Mouse (Mus musculus) Patski (cell line): ENCODE measurements around the gene Fcgr4. TPM values are rescaled to one million over a fixed set of nuclear protein-coding genes. Genes with fewer than 3 reads are reported as not detected.

Experiments
- ATAC-seq: fragments of 100-300 bp; one replicate; pipeline ENCODE4 v1.8.0; 2021
- CTCF ChIA-PET: fragments of 350-600 bp; sonication (Branson Sonifier 250); formaldehyde crosslinking; loops from one replicate; lab custom pipeline; 2022; ENCODE audit warnings: inconsistent platforms; lab: Charles Lee
- POLR2A ChIA-PET: fragments of 350-600 bp; sonication (Branson Sonifier 250); formaldehyde crosslinking; loops from one replicate; lab custom pipeline; 2022; ENCODE audit warnings: antibody characterized with exemption, inconsistent platforms; lab: Charles Lee
- DNase-seq: peaks from one replicate; pipeline ENCODE4 v3.0.0-alpha.2; 2011; ENCODE audit warnings: low read depth, low spot score
- H3K27me3 ChIP-seq: fragments of 371-371 bp; one replicate; pipeline ENCODE4 v1.5.1; 2021
- CTCF ChIP-seq: fragments of 100-300 bp; IDR thresholded peaks from one replicate; pipeline ENCODE4 v1.5.1; 2021
- in situ Hi-C: fragments of 300-500 bp; cut with MboI; formaldehyde crosslinking; loops from 3 replicates; pipeline ENCODE4 v1.11.1; 2018; ENCODE audit warnings: low pct_unique_long_range_greater_than_20kb, mixed read lengths
- polyA plus RNA-seq: library from polyadenylated mRNA; unstranded; gene quantifications from one replicate; pipeline ENCODE4 v1.2.3, GENCODE M21; 2021

Fcgr4 gene
- polyA plus RNA-seq, 1 experiment from 2014 or later = 0.08 TPM

GRCm38 (mm10) chr1:171005586-171005985 lies 13.1 kb upstream of the Fcgr4 start:
- H3K27me3 ChIP-seq = no peaks in the 10 kb centered on the region
- ATAC-seq (no peak), DNase-seq (no peak)
- TF ChIP-seq CTCF = no peak
- ChIA-PET CTCF (no interaction called here), POLR2A (no interaction called here)
- in situ Hi-C loops = no loop called here

GRCm38 (mm10) chr1:171006335-171006734 lies 12.4 kb upstream of the Fcgr4 start:
- DNase-seq (no peak), ATAC-seq (no peak)
- POLR2A ChIA-PET = no interaction called here
- no peak for TF ChIP-seq CTCF
- CTCF ChIA-PET = no interaction called here
- in situ Hi-C loops = no loop called here
- no peaks in the 10 kb centered on the region for H3K27me3 ChIP-seq

- peak; percentile 52 for TF ChIP-seq CTCF
- in situ Hi-C loops = no loop called here
- no peak for ATAC-seq
Measured at GRCm38 (mm10) chr1:171006905-171007304, 11.8 kb upstream of the Fcgr4 start.

GRCm38 (mm10) chr1:171011733-171012132 lies 7.0 kb upstream of the Fcgr4 start:
- DNase-seq = no peak
- ChIA-PET CTCF (no interaction called here), POLR2A (interaction anchor here (0.6 kb wide), 1 partner anchor 115 kb away, joined by 4 read pairs; no protein-coding TSS in a partner anchor)
- TF ChIP-seq CTCF = no peak
- H3K27me3 ChIP-seq = no peaks in the 10 kb centered on the region
- no peak for ATAC-seq
- in situ Hi-C loops = no loop called here

More at GRCm38 (mm10) chr1:171006905-171007304, 11.8 kb upstream of the Fcgr4 start:
- ChIA-PET POLR2A (no interaction called here), CTCF (interaction anchor here (2.2 kb wide), 1 partner anchor 11 kb away, joined by 4 read pairs; no protein-coding TSS in a partner anchor)
- no peak for DNase-seq
- no peaks in the 10 kb centered on the region for H3K27me3 ChIP-seq

GRCm38 (mm10) chr1:171016676-171017356 lies 1.9 kb upstream of the Fcgr4 start:
- H3K27me3 ChIP-seq = no peaks in the 10 kb centered on the region
- DNase-seq (no peak), ATAC-seq (no peak)
- in situ Hi-C loops = no loop called here
- ChIA-PET CTCF (interaction anchor here (1.0 to 1.1 kb wide), 2 partner anchors 10 to 22 kb away, joined by 3 read pairs; no protein-coding TSS in a partner anchor), POLR2A (interaction anchor here (0.5 kb wide), 1 partner anchor 137 kb away, joined by 3 read pairs; no protein-coding TSS in a partner anchor)
- no peak for TF ChIP-seq CTCF

GRCm38 (mm10) chr1:171017468-171018158 lies 1.1 kb upstream of the Fcgr4 start:
- no peak for ATAC-seq
- no peaks in the 10 kb centered on the region for H3K27me3 ChIP-seq
- in situ Hi-C loops = no loop called here
- POLR2A ChIA-PET = no interaction called here
- TF ChIP-seq CTCF = no peak
- no peak for DNase-seq
- CTCF ChIA-PET = interaction anchor here (1.0 kb wide), 2 partner anchors 9 to 22 kb away, joined by 3 to 4 read pairs; no protein-coding TSS in a partner anchor

- ATAC-seq = no peak
- ChIA-PET POLR2A (no interaction called here), CTCF (interaction anchor here (0.8 kb wide), 1 partner anchor 23 kb away, joined by 3 read pairs; no protein-coding TSS in a partner anchor)
- no peak for DNase-seq
- in situ Hi-C loops = no loop called here
- no peaks in the 10 kb centered on the region for H3K27me3 ChIP-seq
- no peak for TF ChIP-seq CTCF
Measured at GRCm38 (mm10) chr1:171019311-171019950, 711 bp downstream of the Fcgr4 start.

GRCm38 (mm10) chr1:171031752-171032151 lies 13.0 kb downstream of the Fcgr4 start:
- ChIA-PET POLR2A (no interaction called here), CTCF (interaction anchor here (0.8 to 1.1 kb wide), 2 partner anchors 35 to 137 kb away, joined by 3 read pairs; no protein-coding TSS in a partner anchor)
- in situ Hi-C loops = no loop called here
- ATAC-seq (no peak), DNase-seq (no peak)
- TF ChIP-seq CTCF = no peak
- H3K27me3 ChIP-seq = peaks cover 15% of the 10 kb centered on the region

GRCm38 (mm10) chr1:171032691-171033090 lies 14.0 kb downstream of the Fcgr4 start:
- DNase-seq = no peak
- no peak for ATAC-seq
- no peak for TF ChIP-seq CTCF
- ChIA-PET CTCF (no interaction called here), POLR2A (interaction anchor here (1.2 kb wide), 1 partner anchor 16 kb away, joined by 3 read pairs; no protein-coding TSS in a partner anchor)
- peaks cover 15% of the 10 kb centered on the region for H3K27me3 ChIP-seq
- in situ Hi-C loops = no loop called here

GRCm38 (mm10) chr1:171033196-171033595 lies 14.5 kb downstream of the Fcgr4 start:
- ChIA-PET POLR2A (interaction anchor here (1.2 kb wide), 1 partner anchor 15 kb away, joined by 3 read pairs; no protein-coding TSS in a partner anchor), CTCF (interaction anchor here (1.5 kb wide), 1 partner anchor 78 kb away, joined by 4 read pairs; no protein-coding TSS in a partner anchor)
- H3K27me3 ChIP-seq = peaks cover 15% of the 10 kb centered on the region
- DNase-seq = no peak
- TF ChIP-seq CTCF = no peak
- in situ Hi-C loops = no loop called here
- ATAC-seq = no peak
